Mouse (Mus musculus) MEL (cell line): ENCODE data around the gene Mcm3ap.

Source experiments
- BHLHE40 ChIP-seq: IDR thresholded peaks from 2 replicates; pipeline ENCODE4 v1.6.1; 2012; ENCODE audit warnings: low read depth, mild to moderate bottlenecking, inconsistent platforms, low read length, improper control_type of control experiment, borderline replicate concordance
- CHD2 ChIP-seq: IDR thresholded peaks from 2 replicates; pipeline ENCODE4 v1.6.1; 2011; ENCODE audit warnings: low read length, improper control_type of control experiment
- CTCF ChIP-seq, 3 experiments: IDR thresholded peaks in 2 of 3; conservative IDR thresholded peaks in 1 of 3; 2 replicates each; pipeline ENCODE4 v1.5.1; 2011 to 2012; ENCODE audit warnings: low read length in 3 of 3, low read depth in 2 of 3, mild to moderate bottlenecking in 2 of 3, improper control_type of control experiment in 1 of 3, inconsistent platforms in 1 of 3, mixed read lengths in 1 of 3, moderate library complexity in 1 of 3; ENCODE audit not compliant: control insufficient read depth in 1 of 3, insufficient read depth in 1 of 3, poor library complexity in 1 of 3, severe bottlenecking in 1 of 3
- MAFK ChIP-seq: IDR thresholded peaks from 2 replicates; pipeline ENCODE4 v1.6.1; 2011; ENCODE audit warnings: low read depth, mild to moderate bottlenecking, low read length, improper control_type of control experiment, borderline replicate concordance
- NRF1 ChIP-seq: IDR thresholded peaks from 2 replicates; pipeline ENCODE4 v1.6.1; 2014; ENCODE audit warnings: low read depth, mild to moderate bottlenecking, inconsistent platforms, low read length, improper control_type of control experiment, moderate library complexity; ENCODE audit not compliant: poor library complexity, insufficient read depth, severe bottlenecking
- POLR2A ChIP-seq, 2 experiments: IDR thresholded peaks; 2 replicates each; pipeline ENCODE4 v1.6.1; 2011 to 2012; ENCODE audit warnings: low read length in 2 of 2, mild to moderate bottlenecking in 2 of 2, control low read depth in 1 of 2, improper control_type of control experiment in 1 of 2, low read depth in 1 of 2, moderate library complexity in 1 of 2; ENCODE audit not compliant: control insufficient read depth in 1 of 2, insufficient read depth in 1 of 2, poor library complexity in 1 of 2
- POLR2AphosphoS5 ChIP-seq: IDR thresholded peaks from 2 replicates; pipeline ENCODE4 v1.6.1; 2012; ENCODE audit warnings: low read depth, borderline replicate concordance, mild to moderate bottlenecking, inconsistent platforms, low read length, moderate library complexity, mixed read lengths
- SMC3 ChIP-seq: IDR thresholded peaks from 2 replicates; pipeline ENCODE4 v1.6.1; 2011; ENCODE audit warnings: low read depth, low read length, improper control_type of control experiment
- USF2 ChIP-seq, 2 experiments: IDR thresholded peaks; 2 replicates each; pipeline ENCODE4 v1.6.1; 2011 to 2012; ENCODE audit warnings: improper control_type of control experiment in 2 of 2, low read length in 2 of 2, borderline replicate concordance in 1 of 2, inconsistent platforms in 1 of 2, low read depth in 1 of 2, mild to moderate bottlenecking in 1 of 2; ENCODE audit not compliant: insufficient read depth in 1 of 2
- ZC3H11A ChIP-seq: IDR thresholded peaks from 2 replicates; pipeline ENCODE4 v1.6.1; 2012; ENCODE audit warnings: low read depth, mild to moderate bottlenecking, inconsistent platforms, low read length, improper control_type of control experiment

- TF ChIP-seq POLR2A (IDR thresholded peaks at IDR 0.05; ENCODE audit: control insufficient read depth in 1 of 2, insufficient read depth in 1 of 2, low read depth in 1 of 2, low read length in 2 of 2, poor library complexity in 1 of 2), result no peak
- TF ChIP-seq MAFK, result no peak
- no peak for TF ChIP-seq BHLHE40
- TF ChIP-seq ZC3H11A, result no peak
- no peak for TF ChIP-seq CTCF (IDR thresholded peaks at IDR 0.05 in 2 of 3, conservative IDR thresholded peaks at IDR 0.05 in 1 of 3; ENCODE audit: control insufficient read depth in 1 of 3, insufficient read depth in 1 of 3, low read depth in 2 of 3, low read length in 3 of 3, poor library complexity in 1 of 3, severe bottlenecking in 1 of 3)
- no peak for TF ChIP-seq USF2 (IDR thresholded peaks at IDR 0.05; ENCODE audit: borderline replicate concordance in 1 of 2, insufficient read depth in 1 of 2, low read depth in 1 of 2, low read length in 2 of 2)
- TF ChIP-seq SMC3, result no peak
- TF ChIP-seq CHD2, result no peak
- TF ChIP-seq POLR2AphosphoS5, result no peak
- no peak for TF ChIP-seq NRF1
Measured at GRCm38 (mm10) chr10:76433925-76434324, 34.8 kb upstream of the Mcm3ap start.
